8 mouse cellular contexts compared by ENCODE assay signal in genomic region chr16:30601046-30601832, GRCm38 (mm10). TPM values are rescaled to one million over a fixed set of nuclear protein-coding genes. Genes with fewer than 3 reads are reported as not detected.
DNase-seq lines count a peak whose midpoint lies in the region; ATAC-seq and TF ChIP-seq lines count a peak whose summit lies in the region.

No protein-coding gene starts in this region.

- no peak overlapping the region for H3K27ac ChIP-seq in intestine, postnatal 0 days (ENCODE audit: low read depth, low read length)
- H3K27ac ChIP-seq in limb, embryonic 14.5 days (replicated peaks; ENCODE audit: low read depth, low read length) = no peak overlapping the region
- no peak overlapping the region for H3K27ac ChIP-seq in midbrain, embryonic 16.5 days (ENCODE audit: low read length)
- H3K27ac ChIP-seq in stomach, embryonic 16.5 days (ENCODE audit: low read length) = peak overlapping the region; percentile 36

- peak; percentile 38 for ATAC-seq in frontal cortex, adult (ENCODE audit: low TSS enrichment)
- ATAC-seq in intestine, postnatal 0 days = no peak
- ATAC-seq in limb, embryonic 14.5 days (ENCODE audit: low FRiP score, low read depth) = no peak
- ATAC-seq in midbrain, embryonic 16.5 days = peak; percentile 34
- ATAC-seq in stomach, embryonic 16.5 days (ENCODE audit: insufficient read depth, low FRiP score) = no peak

- H3K27me3 ChIP-seq in intestine, postnatal 0 days (replicated peaks; ENCODE audit: control insufficient read depth, insufficient read depth, low read length) = peaks cover 19% of the 10 kb centered on the region
- peaks cover 19% of the 10 kb centered on the region for H3K27me3 ChIP-seq in limb, embryonic 14.5 days (ENCODE audit: control insufficient read depth, insufficient read depth, low read length)
- H3K27me3 ChIP-seq in midbrain, embryonic 16.5 days (ENCODE audit: control insufficient read depth, insufficient read depth, low read depth, low read length) = peaks cover 21% of the 10 kb centered on the region
- no peaks in the 10 kb centered on the region for H3K27me3 ChIP-seq in stomach, embryonic 16.5 days (ENCODE audit: control insufficient read depth, insufficient read depth, low read length)

- WGBS in intestine, postnatal 0 days = 19% methylated on average over 42 of the region's 42 CpGs
- 8% methylated on average over 39 of the region's 42 CpGs for WGBS in limb, embryonic 14.5 days
- WGBS in midbrain, embryonic 16.5 days = 7% methylated on average over 42 of the region's 42 CpGs
- WGBS in stomach, embryonic 16.5 days = 11% methylated on average over 42 of the region's 42 CpGs

- no peak for DNase-seq in frontal cortex, postnatal 14 days (ENCODE audit: low spot score in 2 of 2)
- DNase-seq in embryo, embryonic 10 days (ENCODE audit: low spot score) = peak; percentile 84
- DNase-seq in gastrocnemius, postnatal 36 days = peak; percentile 45 to 51
- peak; percentile 34 for DNase-seq in limb, embryonic 14.5 days (ENCODE audit: low spot score)

- H3K36me3 ChIP-seq in intestine, postnatal 0 days (ENCODE audit: control insufficient read depth, insufficient read depth) = no peaks in the 10 kb centered on the region
- no peaks in the 10 kb centered on the region for H3K36me3 ChIP-seq in limb, embryonic 14.5 days (ENCODE audit: control insufficient read depth, insufficient read depth, low read length)
- no peaks in the 10 kb centered on the region for H3K36me3 ChIP-seq in midbrain, embryonic 16.5 days (ENCODE audit: control insufficient read depth, insufficient read depth, low read length)
- H3K36me3 ChIP-seq in stomach, embryonic 16.5 days (ENCODE audit: control insufficient read depth, insufficient read depth, low read length) = no peaks in the 10 kb centered on the region

- TF ChIP-seq CTCF in intestine, postnatal 0 days (IDR thresholded peaks at IDR 0.05; ENCODE audit: low read depth) = peak; percentile 71

- H3K4me3 ChIP-seq in intestine, postnatal 0 days (ENCODE audit: low read depth, low read length) = peak overlapping the region; percentile 68
- H3K4me3 ChIP-seq in limb, embryonic 14.5 days (replicated peaks; ENCODE audit: low read length) = peak overlapping the region; percentile 62
- H3K4me3 ChIP-seq in midbrain, embryonic 16.5 days (ENCODE audit: low read depth, low read length) = peak overlapping the region; percentile 76
- peak overlapping the region; percentile 73 for H3K4me3 ChIP-seq in stomach, embryonic 16.5 days (replicated peaks; ENCODE audit: low read length)

- TF ChIP-seq POLR2A in limb, embryonic 14.5 days (IDR thresholded peaks at IDR 0.05; ENCODE audit: borderline replicate concordance, extremely low read depth, insufficient read depth, insufficient read length) = no peak

- no peaks in the 10 kb centered on the region for H3K4me1 ChIP-seq in intestine, postnatal 0 days (replicated peaks; ENCODE audit: control insufficient read depth, insufficient read depth, low read length)
- peaks cover 36% of the 10 kb centered on the region for H3K4me1 ChIP-seq in limb, embryonic 14.5 days (ENCODE audit: control insufficient read depth, insufficient read depth, low read length)
- peaks cover 36% of the 10 kb centered on the region for H3K4me1 ChIP-seq in midbrain, embryonic 16.5 days (ENCODE audit: control insufficient read depth, insufficient read depth, low read length)
- peaks cover 45% of the 10 kb centered on the region for H3K4me1 ChIP-seq in stomach, embryonic 16.5 days (ENCODE audit: control insufficient read depth, insufficient read depth, low read length)

- H3K9ac ChIP-seq in intestine, postnatal 0 days (ENCODE audit: low read depth, low read length) = no peak overlapping the region
- peak overlapping the region; percentile 62 for H3K9ac ChIP-seq in limb, embryonic 14.5 days (ENCODE audit: low read depth, low read length, severe bottlenecking)
- peak overlapping the region; percentile 67 for H3K9ac ChIP-seq in midbrain, embryonic 16.5 days (ENCODE audit: low read depth, low read length)
- H3K9ac ChIP-seq in stomach, embryonic 16.5 days (ENCODE audit: low read length) = peak overlapping the region; percentile 85

- H3K9me3 ChIP-seq in intestine, postnatal 0 days (ENCODE audit: control insufficient read depth) = no peaks in the 10 kb centered on the region
- H3K9me3 ChIP-seq in limb, embryonic 14.5 days (ENCODE audit: control insufficient read depth, low read length) = no peaks in the 10 kb centered on the region
- H3K9me3 ChIP-seq in midbrain, embryonic 16.5 days (replicated peaks; ENCODE audit: control insufficient read depth, low read length, poor library complexity, severe bottlenecking) = no peaks in the 10 kb centered on the region
- H3K9me3 ChIP-seq in stomach, embryonic 16.5 days (replicated peaks; ENCODE audit: control insufficient read depth, low read length) = no peaks in the 10 kb centered on the region

- intact Hi-C loops in gastrocnemius, postnatal 36 days (cut with DNase I) = no loop called here

- peak overlapping the region; percentile 93 for H3K4me2 ChIP-seq in intestine, postnatal 0 days (replicated peaks; ENCODE audit: low read depth)
- peak overlapping the region; percentile 84 for H3K4me2 ChIP-seq in limb, embryonic 14.5 days (replicated peaks; ENCODE audit: low read depth, low read length, severe bottlenecking)
- H3K4me2 ChIP-seq in midbrain, embryonic 16.5 days (ENCODE audit: low read length) = peak overlapping the region; percentile 98
- H3K4me2 ChIP-seq in stomach, embryonic 16.5 days (ENCODE audit: low read depth, low read length) = peak overlapping the region; percentile 92

RNA-seq across cellular contexts. Expression of gene Fam43a, which starts 1.7 kb away (rescaled TPM):
- total RNA-seq in gastrocnemius, postnatal 36 days (2021) = 1 to 10 TPM; 5.4 to 6.3 TPM
- polyA plus RNA-seq in intestine, postnatal 0 days (2015; fragmentation: Nextera tagmentation; extraction: Ambion mirVana) = 5.6 and 5.9 TPM in 2 replicates
- polyA plus RNA-seq in limb, embryonic 14.5 days (2012; rRNA removed) = 14.3 and 18.3 TPM in 2 replicates
- 8.0 and 9.1 TPM in 2 replicates for polyA plus RNA-seq in limb, embryonic 14.5 days (2014; fragmentation: Nextera tagmentation; extraction: Ambion mirVana)
- polyA plus RNA-seq in midbrain, embryonic 16.5 days (2015; fragmentation: Nextera tagmentation; extraction: Ambion mirVana) = 15.6 and 15.8 TPM in 2 replicates
- 15.5 and 16.7 TPM in 2 replicates for polyA plus RNA-seq in stomach, embryonic 16.5 days (2015; fragmentation: Nextera tagmentation; extraction: Ambion mirVana)

RNA-seq across cellular contexts. Expression of gene Lsg1, which starts 13.8 kb away (rescaled TPM):
- 10 to 100 TPM; 17.5 to 20.2 TPM for total RNA-seq in gastrocnemius, postnatal 36 days (2021)
- polyA plus RNA-seq in intestine, postnatal 0 days (2015; fragmentation: Nextera tagmentation; extraction: Ambion mirVana) = 23.1 and 24.5 TPM in 2 replicates
- 30.2 and 36.3 TPM in 2 replicates for polyA plus RNA-seq in limb, embryonic 14.5 days (2012; rRNA removed)
- polyA plus RNA-seq in limb, embryonic 14.5 days (2014; fragmentation: Nextera tagmentation; extraction: Ambion mirVana) = 64.2 and 64.7 TPM in 2 replicates
- polyA plus RNA-seq in midbrain, embryonic 16.5 days (2015; fragmentation: Nextera tagmentation; extraction: Ambion mirVana) = 39.1 and 51.6 TPM in 2 replicates
- 50.3 and 51.6 TPM in 2 replicates for polyA plus RNA-seq in stomach, embryonic 16.5 days (2015; fragmentation: Nextera tagmentation; extraction: Ambion mirVana)

RNA-seq across cellular contexts. Expression of gene Tmem44, which starts 50.6 kb away (rescaled TPM):
- 1 to 10 TPM; 1.8 to 2.5 TPM for total RNA-seq in gastrocnemius, postnatal 36 days (2021)
- 2.9 and 3.1 TPM in 2 replicates for polyA plus RNA-seq in intestine, postnatal 0 days (2015; fragmentation: Nextera tagmentation; extraction: Ambion mirVana)
- 39.4 and 45.2 TPM in 2 replicates for polyA plus RNA-seq in limb, embryonic 14.5 days (2012; rRNA removed)
- polyA plus RNA-seq in limb, embryonic 14.5 days (2014; fragmentation: Nextera tagmentation; extraction: Ambion mirVana) = 16.9 and 24.5 TPM in 2 replicates
- 81.1 and 84.7 TPM in 2 replicates for polyA plus RNA-seq in midbrain, embryonic 16.5 days (2015; fragmentation: Nextera tagmentation; extraction: Ambion mirVana)
- polyA plus RNA-seq in stomach, embryonic 16.5 days (2015; fragmentation: Nextera tagmentation; extraction: Ambion mirVana) = 8.4 and 11.0 TPM in 2 replicates

Comparison
In these comparisons a context has a peak if more than half of its experiments do, and no peak if none do; other contexts are left out.
1. ATAC-seq: peak in frontal cortex, adult (single experiment) and midbrain, embryonic 16.5 days (single experiment); none in intestine, postnatal 0 days (single experiment), limb, embryonic 14.5 days (single experiment) and stomach, embryonic 16.5 days (single experiment).
2. DNase-seq: peak in embryo, embryonic 10 days (single experiment), gastrocnemius, postnatal 36 days (2 of 2) and limb, embryonic 14.5 days (single experiment); none in frontal cortex, postnatal 14 days (0 of 2).
3. Peak in every context shown above with its lines, with median percentiles within 50 percentile points of each other: H3K4me2 ChIP-seq and H3K4me3 ChIP-seq.